Mouse (Mus musculus): ENCODE data around the gene Hspb8. TPM values are rescaled to one million over a fixed set of nuclear protein-coding genes. Genes with fewer than 3 reads are reported as not detected.

The Hspb8 gene
- polyA plus RNA-seq, 1 experiment = 0.51 TPM

GRCm38 (mm10) chr5:116419322-116420045 is 3.2 kb downstream of the Hspb8 start:
- H3K4me3 ChIP-seq (ENCODE audit: insufficient read depth, low read length) = no peak overlapping the region
- H3K4me1 ChIP-seq (ENCODE audit: control insufficient read depth, insufficient read depth, low read length) = no peaks in the 10 kb centered on the region
- H3K27ac ChIP-seq (ENCODE audit: insufficient read depth, low read depth, low read length) = no peak overlapping the region
- no peak for TF ChIP-seq CTCF (IDR thresholded peaks at IDR 0.05; ENCODE audit: low read depth, low read length)

GRCm38 (mm10) chr5:116416208-116416607 is 6.5 kb downstream of the Hspb8 start:
- no peak overlapping the region for H3K4me3 ChIP-seq (ENCODE audit: insufficient read depth, low read length)
- H3K4me1 ChIP-seq (ENCODE audit: control insufficient read depth, insufficient read depth, low read length) = no peaks in the 10 kb centered on the region
- H3K27ac ChIP-seq (ENCODE audit: insufficient read depth, low read depth, low read length) = no peak overlapping the region
- no peak for TF ChIP-seq POLR2A (IDR thresholded peaks at IDR 0.05; ENCODE audit: borderline replicate concordance, low read depth, low read length)

- Histone ChIP-seq H3K4me3 (ENCODE audit: insufficient read depth, low read length) (no peak overlapping the region), H3K4me1 (ENCODE audit: control insufficient read depth, insufficient read depth, low read length) (no peaks in the 10 kb centered on the region), H3K27ac (ENCODE audit: insufficient read depth, low read depth, low read length) (no peak overlapping the region)
- TF ChIP-seq CTCF (IDR thresholded peaks at IDR 0.05; ENCODE audit: low read depth, low read length) (no peak), POLR2A (IDR thresholded peaks at IDR 0.05; ENCODE audit: borderline replicate concordance, low read depth, low read length) (no peak)
These were observed 12.7 kb downstream of the Hspb8 start for GRCm38 (mm10) chr5:116409689-116410590.

DNA sequence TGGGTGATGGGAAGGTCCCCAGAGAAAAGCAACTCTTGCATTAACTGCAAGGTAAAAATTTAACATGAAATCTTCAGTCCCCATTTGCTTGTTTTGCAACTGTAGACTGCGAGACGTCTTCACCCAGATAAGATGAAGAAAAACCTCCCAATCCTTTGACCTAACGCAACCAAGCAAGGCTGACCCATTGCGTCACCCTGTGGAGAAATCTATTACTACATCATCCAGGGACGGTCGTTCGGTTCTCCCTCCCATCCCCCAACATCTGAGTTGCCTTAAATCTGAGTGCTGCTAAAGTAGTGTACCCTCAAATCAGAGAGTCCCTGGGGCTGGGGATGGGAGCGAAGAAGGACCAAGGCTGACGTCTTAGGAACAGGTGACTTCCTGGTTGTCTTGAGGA is 13.7 kb downstream of the Hspb8 start:
- H3K4me3 ChIP-seq (ENCODE audit: insufficient read depth, low read length) = no peak overlapping the region
- TF ChIP-seq POLR2A (IDR thresholded peaks at IDR 0.05; ENCODE audit: borderline replicate concordance, low read depth, low read length) (no peak), CTCF (IDR thresholded peaks at IDR 0.05; ENCODE audit: low read depth, low read length) (no peak)
- no peak overlapping the region for H3K27ac ChIP-seq (ENCODE audit: insufficient read depth, low read depth, low read length)
- no peaks in the 10 kb centered on the region for H3K4me1 ChIP-seq (ENCODE audit: control insufficient read depth, insufficient read depth, low read length)

DNA sequence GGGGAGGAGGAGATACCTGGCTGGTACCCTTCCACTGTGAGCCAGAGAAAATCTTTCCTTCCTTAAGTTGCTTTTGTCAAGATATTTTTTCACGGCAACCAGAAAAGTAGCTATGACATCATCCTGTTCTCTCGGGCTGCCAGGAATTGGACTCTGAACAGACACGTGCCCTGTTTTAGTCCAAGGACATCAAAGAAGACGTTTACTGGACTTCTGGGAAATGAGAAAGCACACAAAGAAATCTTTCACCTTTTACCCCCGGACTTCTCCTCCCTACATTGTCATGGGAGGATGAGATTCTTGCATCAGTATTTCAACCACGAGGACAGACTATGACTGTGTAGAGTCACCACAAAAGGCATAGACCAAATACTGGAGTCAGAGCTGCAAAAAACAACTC is 14.7 kb downstream of the Hspb8 start:
- H3K4me1 ChIP-seq (ENCODE audit: control insufficient read depth, insufficient read depth, low read length) = no peaks in the 10 kb centered on the region
- no peak overlapping the region for H3K27ac ChIP-seq (ENCODE audit: insufficient read depth, low read depth, low read length)
- H3K4me3 ChIP-seq (ENCODE audit: insufficient read depth, low read length) = no peak overlapping the region
- no peak for TF ChIP-seq CTCF (IDR thresholded peaks at IDR 0.05; ENCODE audit: low read depth, low read length)

DNA sequence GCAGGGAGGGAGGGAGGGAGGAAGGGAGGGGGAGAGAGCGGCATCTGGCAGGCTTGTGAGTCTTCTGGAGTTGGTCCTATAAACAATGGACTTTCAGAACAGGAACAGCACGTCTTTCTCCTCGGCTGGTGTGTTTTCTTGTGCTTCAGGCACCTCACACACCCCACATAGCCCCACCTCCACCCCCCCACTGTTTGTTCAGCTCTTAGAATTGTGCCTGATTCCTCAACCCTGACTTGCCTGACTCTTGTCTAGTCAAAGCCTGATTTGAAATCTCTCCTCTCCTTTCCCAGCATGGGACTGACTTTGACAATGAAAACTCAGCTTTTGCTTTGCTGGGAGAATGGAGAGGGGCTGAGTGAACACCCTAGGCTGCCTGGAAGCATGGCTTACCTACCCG is 15.3 kb downstream of the Hspb8 start:
- no peak for TF ChIP-seq POLR2A (IDR thresholded peaks at IDR 0.05; ENCODE audit: borderline replicate concordance, low read depth, low read length)
- TF ChIP-seq CTCF (IDR thresholded peaks at IDR 0.05; ENCODE audit: low read depth, low read length) = no peak
- Histone ChIP-seq H3K27ac (ENCODE audit: insufficient read depth, low read depth, low read length) (no peak overlapping the region), H3K4me3 (ENCODE audit: insufficient read depth, low read length) (no peak overlapping the region), H3K4me1 (ENCODE audit: control insufficient read depth, insufficient read depth, low read length) (no peaks in the 10 kb centered on the region)

GRCm38 (mm10) chr5:116406507-116406906 is 16.2 kb downstream of the Hspb8 start:
- TF ChIP-seq POLR2A (IDR thresholded peaks at IDR 0.05; ENCODE audit: borderline replicate concordance, low read depth, low read length) (no peak), CTCF (IDR thresholded peaks at IDR 0.05; ENCODE audit: low read depth, low read length) (no peak)
- Histone ChIP-seq H3K4me3 (ENCODE audit: insufficient read depth, low read length) (no peak overlapping the region), H3K4me1 (ENCODE audit: control insufficient read depth, insufficient read depth, low read length) (no peaks in the 10 kb centered on the region), H3K27ac (ENCODE audit: insufficient read depth, low read depth, low read length) (no peak overlapping the region)

DNA sequence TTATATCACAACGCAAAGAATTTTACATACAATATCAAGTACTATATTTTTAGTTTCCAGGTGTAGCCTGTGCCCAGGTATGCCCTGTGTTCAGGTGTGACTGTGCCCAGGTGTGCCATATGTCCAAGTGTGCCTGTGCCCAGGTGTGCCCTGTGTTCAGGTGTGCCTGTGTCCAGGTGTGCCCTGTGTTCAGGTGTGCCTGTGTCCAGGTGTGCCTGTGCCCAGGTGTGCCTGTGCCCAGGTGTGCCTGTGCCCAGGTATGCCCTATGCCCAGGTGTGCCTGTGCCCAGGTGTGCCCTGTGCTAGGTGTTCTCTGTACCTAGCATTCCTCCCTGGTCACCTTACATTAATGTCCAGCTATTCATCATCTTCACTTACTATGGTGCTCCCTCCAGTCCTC is 16.7 kb downstream of the Hspb8 start:
- no peak for TF ChIP-seq POLR2A (IDR thresholded peaks at IDR 0.05; ENCODE audit: borderline replicate concordance, low read depth, low read length)
- TF ChIP-seq CTCF (IDR thresholded peaks at IDR 0.05; ENCODE audit: low read depth, low read length) = no peak
- H3K4me3 ChIP-seq (ENCODE audit: insufficient read depth, low read length) = no peak overlapping the region

GRCm38 (mm10) chr5:116404063-116404462 is 18.6 kb downstream of the Hspb8 start:
- TF ChIP-seq CTCF (IDR thresholded peaks at IDR 0.05; ENCODE audit: low read depth, low read length) = no peak
- TF ChIP-seq POLR2A (IDR thresholded peaks at IDR 0.05; ENCODE audit: borderline replicate concordance, low read depth, low read length) = no peak
- H3K4me1 ChIP-seq (ENCODE audit: control insufficient read depth, insufficient read depth, low read length) = no peaks in the 10 kb centered on the region

More for the DNA sequence above, 16.7 kb downstream of the Hspb8 start:
- H3K4me1 ChIP-seq (ENCODE audit: control insufficient read depth, insufficient read depth, low read length) = no peaks in the 10 kb centered on the region
- H3K27ac ChIP-seq (ENCODE audit: insufficient read depth, low read depth, low read length) = no peak overlapping the region

GRCm38 (mm10) chr5:116400801-116401200 is 21.9 kb downstream of the Hspb8 start:
- TF ChIP-seq POLR2A (IDR thresholded peaks at IDR 0.05; ENCODE audit: borderline replicate concordance, low read depth, low read length) (no peak), CTCF (IDR thresholded peaks at IDR 0.05; ENCODE audit: low read depth, low read length) (no peak)
- Histone ChIP-seq H3K4me3 (ENCODE audit: insufficient read depth, low read length) (no peak overlapping the region), H3K27ac (ENCODE audit: insufficient read depth, low read depth, low read length) (no peak overlapping the region), H3K4me1 (ENCODE audit: control insufficient read depth, insufficient read depth, low read length) (no peaks in the 10 kb centered on the region)

More at GRCm38 (mm10) chr5:116404063-116404462, 18.6 kb downstream of the Hspb8 start:
- no peak overlapping the region for H3K27ac ChIP-seq (ENCODE audit: insufficient read depth, low read depth, low read length)
- no peak overlapping the region for H3K4me3 ChIP-seq (ENCODE audit: insufficient read depth, low read length)
